Mouse (Mus musculus): ENCODE results near the gene Pip4k2a.

GRCm38 (mm10) chr2:18954422-18954821 lies 43.5 kb downstream of the Pip4k2a start:
- TF ChIP-seq CTCF (IDR thresholded peaks at IDR 0.05; ENCODE audit: control insufficient read depth, insufficient read depth, insufficient read length) (no peak), MYOG (IDR thresholded peaks at IDR 0.05; ENCODE audit: control insufficient read depth, extremely low read depth, insufficient read length) (no peak)

All from C2C12 (cell line).